In the genomic region with DNA sequence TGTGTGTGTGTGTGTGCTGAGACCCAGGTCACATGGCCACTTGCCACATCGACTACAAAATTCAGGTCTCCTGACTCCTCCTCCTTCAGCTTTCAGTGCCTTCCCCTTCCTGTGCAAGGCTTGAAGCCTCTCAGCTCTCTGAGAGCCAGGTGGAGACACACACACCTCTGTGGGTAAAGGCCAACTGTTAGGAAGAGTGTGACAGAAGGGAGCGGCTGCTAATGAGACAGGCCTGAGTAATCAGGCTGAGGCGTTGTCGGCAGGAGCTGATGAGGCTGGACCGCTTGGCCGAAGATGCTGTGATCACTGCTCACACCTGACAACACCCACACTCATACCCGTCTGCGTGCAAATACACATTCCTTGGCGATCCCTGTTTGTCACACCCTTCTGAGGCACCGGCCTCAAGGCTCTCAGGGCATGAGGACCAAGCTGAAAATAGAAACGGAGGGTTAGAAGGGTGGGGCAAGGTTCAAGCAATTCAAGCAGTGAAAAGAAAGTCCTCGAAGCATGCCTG, we compare ENCODE assay signal across 12 mouse cellular contexts.
DNase-seq lines count a peak whose midpoint lies in the region; ATAC-seq and TF ChIP-seq lines count a peak whose summit lies in the region.
"Had no signal": no experiment of that assay in that cellular context is flagged by ENCODE, and none has a peak within 500 bp of the region (broad histone marks: within the 10 kb centered on the region; RNA-seq: fewer than 3 reads in every experiment).

No protein-coding gene starts in this region.

- no peak for TF ChIP-seq CTCF in gastrocnemius, adult 2 months (IDR thresholded peaks at IDR 0.05)
- TF ChIP-seq CTCF in intestine, postnatal 0 days (IDR thresholded peaks at IDR 0.05; ENCODE audit: low read depth) = no peak

- intact Hi-C loops in gastrocnemius, adult 2 months (cut with DNase I) = loop anchor here (10.0 kb wide), 1 partner anchor 270 kb away; the partner anchor contains the start of gene Atxn1

- H3K27me3 ChIP-seq in intestine, postnatal 0 days (replicated peaks; ENCODE audit: control insufficient read depth, insufficient read depth, low read length) = no peaks in the 10 kb centered on the region
- H3K27me3 ChIP-seq in lung, embryonic 16.5 days (ENCODE audit: control insufficient read depth, insufficient read depth, low read depth, low read length) = no peaks in the 10 kb centered on the region
- H3K27me3 ChIP-seq in midbrain, embryonic 14.5 days (ENCODE audit: control insufficient read depth, insufficient read depth, low read length) = no peaks in the 10 kb centered on the region
- H3K27me3 ChIP-seq in hindbrain, embryonic 13.5 days = no peaks in the 10 kb centered on the region
- H3K27me3 ChIP-seq: limb, embryonic 13.5 days had no signal

- no peaks in the 10 kb centered on the region for H3K9me3 ChIP-seq in intestine, postnatal 0 days (ENCODE audit: control insufficient read depth)
- peaks cover 3% of the 10 kb centered on the region; the same call in 1 of the 2 replicates for H3K9me3 ChIP-seq in lung, embryonic 16.5 days (ENCODE audit: control insufficient read depth, low read length)
- H3K9me3 ChIP-seq in midbrain, embryonic 14.5 days (ENCODE audit: control insufficient read depth, low read length) = no peaks in the 10 kb centered on the region
- no peaks in the 10 kb centered on the region for H3K9me3 ChIP-seq in hindbrain, embryonic 13.5 days

- ATAC-seq in intestine, postnatal 0 days = peak; percentile 49; the same call in 1 of the 2 replicates
- peak; percentile 78 for ATAC-seq in lung, embryonic 16.5 days (ENCODE audit: low read depth)
- no peak for ATAC-seq in midbrain, embryonic 14.5 days (ENCODE audit: low FRiP score, low TSS enrichment)
- no peak for ATAC-seq in hindbrain, embryonic 13.5 days (ENCODE audit: low FRiP score)

- no peak overlapping the region for H3K4me3 ChIP-seq in gastrocnemius, adult 2 months
- no peak overlapping the region for H3K4me3 ChIP-seq in intestine, postnatal 0 days (ENCODE audit: low read depth, low read length)
- H3K4me3 ChIP-seq in lung, embryonic 16.5 days (ENCODE audit: low read length) = no peak overlapping the region
- H3K4me3 ChIP-seq in midbrain, embryonic 14.5 days (replicated peaks; ENCODE audit: low read depth, low read length) = no peak overlapping the region
- H3K4me3 ChIP-seq in hindbrain, embryonic 13.5 days = no peak overlapping the region
- H3K4me3 ChIP-seq: limb, embryonic 13.5 days had no signal

- 60% methylated on average over 12 of the region's 12 CpGs for WGBS in intestine, postnatal 0 days
- WGBS in lung, embryonic 16.5 days = 41% methylated on average over 12 of the region's 12 CpGs
- 95% methylated on average over 12 of the region's 12 CpGs for WGBS in midbrain, embryonic 14.5 days
- WGBS in hindbrain, embryonic 13.5 days = 90% methylated on average over 12 of the region's 12 CpGs

- DNase-seq in gastrocnemius, adult 2 months = no peak
- no peak for DNase-seq in gastrocnemius, postnatal 25 days
- peak; percentile 6 for DNase-seq in R1 (ENCODE audit: low read depth, low spot score)
- no peak for DNase-seq in midbrain, embryonic 14.5 days
- no peak for DNase-seq in urinary bladder, postnatal 4 days (ENCODE audit: low spot score in 2 of 2)
- DNase-seq: adrenal gland, postnatal 14 days; B cell, adult 2 months; spleen, adult 18-20 months had no signal

- no peak overlapping the region for H3K4me2 ChIP-seq in intestine, postnatal 0 days (replicated peaks; ENCODE audit: low read depth)
- no peak overlapping the region for H3K4me2 ChIP-seq in lung, embryonic 16.5 days (ENCODE audit: low read depth, low read length)
- H3K4me2 ChIP-seq in midbrain, embryonic 14.5 days (ENCODE audit: low read length) = no peak overlapping the region
- no peak overlapping the region for H3K4me2 ChIP-seq in hindbrain, embryonic 13.5 days
- H3K4me2 ChIP-seq: limb, embryonic 13.5 days had no signal

- H3K4me1 ChIP-seq in intestine, postnatal 0 days (replicated peaks; ENCODE audit: control insufficient read depth, insufficient read depth, low read length) = no peaks in the 10 kb centered on the region
- H3K4me1 ChIP-seq in lung, embryonic 16.5 days (replicated peaks; ENCODE audit: control insufficient read depth, insufficient read depth, low read length) = peaks cover 33% of the 10 kb centered on the region
- peaks cover 4% of the 10 kb centered on the region; the same call in 1 of the 2 replicates for H3K4me1 ChIP-seq in midbrain, embryonic 14.5 days (ENCODE audit: control insufficient read depth, insufficient read depth, low read length)
- H3K4me1 ChIP-seq in hindbrain, embryonic 13.5 days (replicated peaks) = peaks cover 10% of the 10 kb centered on the region

- H3K27ac ChIP-seq in gastrocnemius, adult 2 months = peak overlapping the region; percentile 38; the same call in 1 of the 2 replicates
- no peak overlapping the region for H3K27ac ChIP-seq in intestine, postnatal 0 days (ENCODE audit: low read depth, low read length)
- peak overlapping the region; percentile 75 for H3K27ac ChIP-seq in lung, embryonic 16.5 days (ENCODE audit: low read length)
- H3K27ac ChIP-seq in midbrain, embryonic 14.5 days (replicated peaks; ENCODE audit: low read depth, low read length) = no peak overlapping the region
- no peak overlapping the region for H3K27ac ChIP-seq in hindbrain, embryonic 13.5 days
- H3K27ac ChIP-seq: limb, embryonic 13.5 days had no signal

- no peaks in the 10 kb centered on the region; the same call in 1 of the 2 replicates for H3K36me3 ChIP-seq in intestine, postnatal 0 days (ENCODE audit: control insufficient read depth, insufficient read depth)
- peaks cover 3% of the 10 kb centered on the region for H3K36me3 ChIP-seq in lung, embryonic 16.5 days (ENCODE audit: control insufficient read depth, insufficient read depth, low read length)
- no peaks in the 10 kb centered on the region for H3K36me3 ChIP-seq in midbrain, embryonic 14.5 days (ENCODE audit: control insufficient read depth, insufficient read depth, low read length)
- H3K36me3 ChIP-seq in hindbrain, embryonic 13.5 days = peaks cover 9% of the 10 kb centered on the region

- H3K9ac ChIP-seq in intestine, postnatal 0 days (ENCODE audit: low read depth, low read length) = no peak overlapping the region
- H3K9ac ChIP-seq in lung, embryonic 16.5 days (ENCODE audit: low read length) = no peak overlapping the region
- no peak overlapping the region for H3K9ac ChIP-seq in midbrain, embryonic 14.5 days (replicated peaks; ENCODE audit: low read length)
- no peak overlapping the region for H3K9ac ChIP-seq in hindbrain, embryonic 13.5 days
- H3K9ac ChIP-seq: limb, embryonic 13.5 days had no signal

Comparison
In these comparisons a context has a peak if more than half of its experiments do, and no peak if none do; other contexts are left out.
1. H3K27ac ChIP-seq: peak in gastrocnemius, adult 2 months (single experiment) and lung, embryonic 16.5 days (single experiment); none in intestine, postnatal 0 days (single experiment), midbrain, embryonic 14.5 days (single experiment) and hindbrain, embryonic 13.5 days (single experiment).
2. ATAC-seq: peak in intestine, postnatal 0 days (single experiment) and lung, embryonic 16.5 days (single experiment); none in midbrain, embryonic 14.5 days (single experiment) and hindbrain, embryonic 13.5 days (single experiment).